Mouse (Mus musculus): ENCODE data around the gene Mboat7. TPM values are rescaled to one million over a fixed set of nuclear protein-coding genes. Genes with fewer than 3 reads are reported as not detected.
"Not testable (repeated sequence)": the region's sequence is repeated elsewhere in the genome, so short reads cannot be mapped to it uniquely, and the experiment has no call there.

Mboat7 gene
- polyA plus RNA-seq, 1 experiment from 2014 or later, result 59.4 TPM

DNA sequence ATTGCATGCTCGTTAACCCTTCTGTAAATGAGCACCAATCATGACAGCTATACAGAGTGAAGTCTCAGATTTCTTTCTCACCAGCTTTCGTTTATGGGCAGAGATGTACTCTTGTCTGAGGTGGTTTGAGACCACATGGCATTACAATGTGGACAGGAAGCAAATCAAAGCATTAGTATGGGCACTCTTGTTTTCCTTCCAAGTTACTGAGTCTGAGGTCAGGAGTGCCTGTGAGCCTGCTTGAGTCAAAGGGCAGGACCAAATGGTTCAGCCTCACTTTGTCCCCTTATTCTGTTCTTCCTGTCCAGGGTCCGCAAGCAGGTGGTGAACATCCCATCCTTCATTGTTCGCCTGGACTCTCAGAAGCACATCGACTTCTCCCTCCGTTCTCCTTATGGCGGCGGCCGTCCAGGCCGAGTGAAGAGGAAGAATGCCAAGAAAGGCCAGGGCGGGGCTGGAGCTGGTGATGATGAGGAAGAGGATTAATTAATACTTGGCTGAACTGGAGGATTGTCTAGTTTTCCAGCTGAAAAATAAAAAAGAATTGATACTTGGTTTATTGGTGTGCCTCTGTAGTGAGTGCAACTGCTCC lies 13.1 kb upstream of the Mboat7 start:
- H3K4me2 ChIP-seq, result peak overlapping the region; percentile 94
- H3K4me3 ChIP-seq (replicated peaks), result peak overlapping the region; percentile 81
- H3K27ac ChIP-seq, result 0 out of 2 replicates have a peak overlapping the region, but pooled peaks have one; percentile 35
- H3K9ac ChIP-seq (replicated peaks), result peak overlapping the region; percentile 94; the same call in 1 of the 2 replicates
- WGBS, result 64% methylated on average over 11 of the region's 11 CpGs
- no peaks in the 10 kb centered on the region for H3K9me3 ChIP-seq
- no peaks in the 10 kb centered on the region for H3K27me3 ChIP-seq
- H3K4me1 ChIP-seq (replicated peaks), result peaks cover 13% of the 10 kb centered on the region
- no peak for ATAC-seq (ENCODE audit: insufficient number of reproducible peaks, insufficient read depth, low FRiP score, low TSS enrichment, low read depth)
- peaks cover 43% of the 10 kb centered on the region for H3K36me3 ChIP-seq

DNA sequence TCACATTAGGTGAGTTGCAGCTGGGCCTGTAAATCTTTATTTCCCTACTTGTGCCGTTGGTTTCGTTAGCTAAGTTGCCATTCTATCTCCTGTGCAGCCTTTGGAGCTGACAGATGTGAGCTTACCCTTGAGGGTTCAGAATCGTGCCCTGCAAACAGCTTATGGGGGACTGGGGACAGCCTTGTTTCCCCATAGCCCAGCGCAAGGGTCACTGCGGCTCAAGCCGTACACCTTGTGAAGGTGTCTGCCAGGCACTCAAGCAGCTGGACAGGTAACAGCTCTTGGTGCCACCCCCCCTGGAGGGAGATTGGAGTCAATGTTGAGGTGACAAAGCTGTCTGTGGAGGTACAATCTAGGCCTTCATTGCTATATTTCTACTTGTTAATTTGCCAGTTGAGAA lies 12.6 kb upstream of the Mboat7 start:
- peak overlapping the region; percentile 81 for H3K4me3 ChIP-seq (replicated peaks)
- H3K4me1 ChIP-seq (replicated peaks), result peaks cover 13% of the 10 kb centered on the region
- H3K27ac ChIP-seq, result 0 out of 2 replicates have a peak overlapping the region, but pooled peaks have one; percentile 35
- no peaks in the 10 kb centered on the region for H3K27me3 ChIP-seq
- H3K4me2 ChIP-seq, result peak overlapping the region; percentile 94
- H3K36me3 ChIP-seq, result peaks cover 49% of the 10 kb centered on the region
- peak overlapping the region; percentile 94 for H3K9ac ChIP-seq (replicated peaks)
- ATAC-seq (ENCODE audit: insufficient number of reproducible peaks, insufficient read depth, low FRiP score, low TSS enrichment, low read depth), result no peak
- WGBS, result 33% methylated on average over 6 of the region's 6 CpGs
- H3K9me3 ChIP-seq, result no peaks in the 10 kb centered on the region

- 5% methylated on average over 7 of the region's 7 CpGs for WGBS
- Histone ChIP-seq H3K27ac (peak overlapping the region; percentile 60; the same call in 1 of the 2 replicates), H3K9ac (replicated peaks) (peak overlapping the region; percentile 94), H3K4me1 (replicated peaks) (peaks cover 13% of the 10 kb centered on the region), H3K4me3 (replicated peaks) (peak overlapping the region; percentile 81), H3K36me3 (peaks cover 53% of the 10 kb centered on the region), H3K4me2 (peak overlapping the region; percentile 94)
- not testable (repeated sequence) for ATAC-seq (ENCODE audit: insufficient number of reproducible peaks, insufficient read depth, low FRiP score, low TSS enrichment, low read depth); H3K9me3 ChIP-seq; H3K27me3 ChIP-seq
These were observed 12.1 kb upstream of the Mboat7 start for GRCm38 (mm10) chr7:3705461-3705860.

DNA sequence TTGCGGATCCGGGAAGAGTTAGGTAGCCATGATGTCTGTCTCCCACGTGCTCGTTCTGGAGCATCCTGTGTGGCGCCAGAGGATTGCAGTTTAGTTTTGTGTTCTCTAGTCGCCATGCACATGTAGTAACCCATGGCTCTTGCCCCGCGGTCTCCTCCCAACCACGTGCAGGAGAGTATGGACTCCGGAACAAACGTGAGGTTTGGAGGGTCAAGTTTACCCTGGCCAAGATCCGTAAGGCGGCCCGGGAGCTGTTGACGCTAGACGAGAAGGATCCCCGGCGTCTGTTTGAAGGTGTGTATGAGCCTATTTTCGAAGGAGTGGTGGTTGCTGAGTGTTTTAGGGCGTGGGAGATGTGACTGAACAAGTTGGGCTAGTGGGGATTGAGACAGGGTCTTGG lies 11.2 kb upstream of the Mboat7 start:
- Histone ChIP-seq H3K9ac (replicated peaks) (peak overlapping the region; percentile 94), H3K27me3 (no peaks in the 10 kb centered on the region), H3K27ac (peak overlapping the region; percentile 93), H3K4me2 (peak overlapping the region; percentile 94), H3K4me3 (replicated peaks) (peak overlapping the region; percentile 81), H3K4me1 (replicated peaks) (peaks cover 13% of the 10 kb centered on the region), H3K36me3 (peaks cover 63% of the 10 kb centered on the region), H3K9me3 (no peaks in the 10 kb centered on the region)
- no peak for ATAC-seq (ENCODE audit: insufficient number of reproducible peaks, insufficient read depth, low FRiP score, low TSS enrichment, low read depth)
- under 1% methylated on average over 20 of the region's 20 CpGs for WGBS

GRCm38 (mm10) chr7:3703879-3704441 lies 10.6 kb upstream of the Mboat7 start, which contains the start of gene Rps9:
Gene Rps9 (plus strand): TSS chr7:3703993.
- ATAC-seq (ENCODE audit: insufficient number of reproducible peaks, insufficient read depth, low FRiP score, low TSS enrichment, low read depth), result peak; percentile 91
- Histone ChIP-seq H3K9ac (replicated peaks) (peak within 1 kb of the TSS; percentile 94), H3K4me3 (replicated peaks) (peak within 1 kb of the TSS; percentile 81), H3K9me3 (no peaks in the 10 kb centered on the region), H3K4me2 (peak within 1 kb of the TSS; percentile 94), H3K27ac (peak within 1 kb of the TSS; percentile 93), H3K27me3 (no peaks in the 10 kb centered on the region), H3K36me3 (peaks cover 68% of the 10 kb centered on the region), H3K4me1 (replicated peaks) (peaks cover 13% of the 10 kb centered on the region)
- WGBS, result under 1% methylated on average over 42 of the region's 42 CpGs

- Histone ChIP-seq H3K4me1 (replicated peaks) (peaks cover 13% of the 10 kb centered on the region), H3K27me3 (no peaks in the 10 kb centered on the region), H3K9me3 (no peaks in the 10 kb centered on the region), H3K4me3 (replicated peaks) (peak overlapping the region; percentile 81), H3K4me2 (peak overlapping the region; percentile 53), H3K9ac (replicated peaks) (peak overlapping the region; percentile 52), H3K36me3 (peaks cover 74% of the 10 kb centered on the region), H3K27ac (peak overlapping the region; percentile 93)
- WGBS, result 18% methylated on average over 6 of the region's 6 CpGs
- ATAC-seq (ENCODE audit: insufficient number of reproducible peaks, insufficient read depth, low FRiP score, low TSS enrichment, low read depth), result peak; percentile 38
These were observed 10.0 kb upstream of the Mboat7 start for GRCm38 (mm10) chr7:3703148-3703878.

DNA sequence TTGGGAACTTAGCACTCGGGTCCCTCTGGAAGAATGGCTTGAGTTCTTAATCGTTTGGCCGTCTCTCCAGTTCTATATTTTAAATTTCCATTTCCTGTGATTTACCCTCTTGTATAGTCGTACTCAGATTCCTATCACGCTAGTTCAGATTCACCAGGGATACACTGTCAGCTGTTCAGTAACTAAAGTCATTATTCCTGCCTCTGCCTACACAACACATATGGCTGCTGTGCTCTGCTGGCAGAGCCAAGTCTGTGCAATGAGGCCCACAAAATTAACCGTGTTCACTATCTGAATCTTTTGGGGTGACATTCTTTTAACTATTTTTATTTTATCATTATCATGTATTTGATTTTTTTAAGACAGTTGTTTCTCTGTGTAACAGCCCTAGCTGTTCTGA lies 5.1 kb upstream of the Mboat7 start:
- H3K27ac ChIP-seq, result no peak overlapping the region
- no peak overlapping the region for H3K4me2 ChIP-seq
- H3K9me3 ChIP-seq, result no peaks in the 10 kb centered on the region
- ATAC-seq (ENCODE audit: insufficient number of reproducible peaks, insufficient read depth, low FRiP score, low TSS enrichment, low read depth), result no peak
- no peaks in the 10 kb centered on the region for H3K27me3 ChIP-seq
- H3K4me1 ChIP-seq (replicated peaks), result peaks cover 9% of the 10 kb centered on the region
- H3K36me3 ChIP-seq, result peaks cover 66% of the 10 kb centered on the region
- H3K4me3 ChIP-seq (replicated peaks), result no peak overlapping the region
- WGBS, result 94% methylated on average over 6 of the region's 6 CpGs
- no peak overlapping the region for H3K9ac ChIP-seq (replicated peaks)

DNA sequence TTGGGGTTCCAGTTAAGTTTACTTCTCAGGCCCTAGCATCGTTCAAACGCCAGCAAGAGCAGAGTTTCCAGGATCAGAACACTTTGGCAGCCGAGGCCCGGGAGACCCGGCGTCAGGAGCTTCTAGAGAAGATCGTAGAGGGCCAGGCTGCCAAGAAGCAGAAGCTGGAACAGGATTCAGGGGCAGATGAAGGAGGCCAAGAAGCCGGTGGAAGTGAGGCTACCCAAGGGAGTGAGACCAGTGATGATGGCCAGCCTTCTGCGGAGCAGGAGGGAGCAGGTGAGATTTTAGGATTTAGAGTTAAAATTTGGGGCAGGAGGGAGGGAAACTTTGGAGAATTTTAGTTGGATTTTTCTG lies 1.6 kb upstream of the Mboat7 start:
- 2% methylated on average over 9 of the region's 9 CpGs for WGBS
- Histone ChIP-seq H3K36me3 (peaks cover 54% of the 10 kb centered on the region), H3K27ac (peak overlapping the region; percentile 98)

DNA sequence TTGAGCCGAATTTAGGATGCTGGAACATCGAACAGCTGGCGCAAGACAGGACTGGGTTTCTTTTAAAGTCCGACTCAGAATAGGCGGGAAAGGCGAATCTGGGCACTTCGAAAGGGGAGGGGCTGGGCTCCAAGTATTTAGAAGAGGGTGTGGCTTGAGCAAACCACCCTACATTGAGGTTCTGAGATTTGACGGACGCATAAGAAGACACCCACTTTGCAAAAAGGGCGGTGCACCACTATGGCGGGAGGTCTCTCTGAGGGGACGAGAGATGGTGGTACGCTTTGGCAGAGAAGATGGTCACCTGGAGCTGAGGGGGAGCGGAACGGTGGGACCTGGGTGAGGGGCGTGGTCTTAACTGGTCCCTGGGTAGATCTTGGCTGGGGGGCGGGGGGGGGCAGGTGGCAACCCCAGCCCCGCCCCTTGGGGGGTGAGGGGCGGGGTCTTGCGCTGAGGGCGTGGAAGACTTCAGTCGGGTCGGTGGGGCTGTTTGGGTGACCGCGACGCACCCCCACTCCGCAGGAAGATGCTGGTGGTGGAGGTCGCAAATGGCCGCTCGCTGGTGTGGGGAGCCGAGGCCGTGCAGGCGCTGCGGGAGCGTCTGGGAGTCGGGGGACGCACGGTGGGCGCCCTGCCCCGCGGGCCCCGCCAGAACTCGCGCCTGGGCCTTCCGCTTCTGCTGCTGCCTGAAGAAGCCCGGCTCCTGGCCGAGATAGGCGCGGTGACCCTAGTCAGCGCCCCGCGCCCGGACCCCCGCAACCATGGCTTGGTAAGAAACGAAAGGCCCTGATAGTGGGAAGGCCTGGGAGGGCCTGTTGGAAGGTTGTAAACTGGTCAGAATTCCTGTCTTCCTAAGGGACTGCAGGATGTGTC lies 989 bp upstream of the Mboat7 start:
- Histone ChIP-seq H3K4me1 (replicated peaks) (peaks cover 21% of the 10 kb centered on the region), H3K9me3 (no peaks in the 10 kb centered on the region), H3K27ac (peak overlapping the region; percentile 98), H3K36me3 (peaks cover 53% of the 10 kb centered on the region), H3K4me2 (peak overlapping the region; percentile 81), H3K27me3 (no peaks in the 10 kb centered on the region), H3K9ac (replicated peaks) (peak overlapping the region; percentile 89), H3K4me3 (replicated peaks) (peak overlapping the region; percentile 71)
- ATAC-seq (ENCODE audit: insufficient number of reproducible peaks, insufficient read depth, low FRiP score, low TSS enrichment, low read depth), result peak; percentile 60
- under 1% methylated on average over 55 of the region's 55 CpGs for WGBS

More for the DNA sequence above, 1.6 kb upstream of the Mboat7 start:
- peaks cover 21% of the 10 kb centered on the region for H3K4me1 ChIP-seq (replicated peaks)
- ATAC-seq (ENCODE audit: insufficient number of reproducible peaks, insufficient read depth, low FRiP score, low TSS enrichment, low read depth); H3K9me3 ChIP-seq; H3K27me3 ChIP-seq: not testable (repeated sequence)
- peak overlapping the region; percentile 89 for H3K9ac ChIP-seq (replicated peaks)
- H3K4me3 ChIP-seq (replicated peaks), result peak overlapping the region; percentile 71
- peak overlapping the region; percentile 81 for H3K4me2 ChIP-seq

DNA sequence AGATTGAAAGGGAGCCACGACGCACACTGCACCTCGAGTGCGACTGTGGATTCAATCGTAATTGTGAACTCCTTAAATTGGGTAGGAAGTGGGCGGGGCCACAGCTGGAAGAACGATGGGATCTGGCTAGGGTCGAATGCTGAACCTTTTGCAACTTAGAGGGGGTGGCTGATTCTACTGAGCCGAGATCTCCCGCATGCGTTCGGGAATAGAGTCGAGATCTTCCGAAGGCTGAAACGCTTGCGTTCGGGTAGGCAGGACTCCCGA lies 419 bp upstream of the Mboat7 start:
- peaks cover 47% of the 10 kb centered on the region for H3K36me3 ChIP-seq
- under 1% methylated on average over 18 of the region's 18 CpGs for WGBS

More for the DNA sequence above, 419 bp upstream of the Mboat7 start:
- no peaks in the 10 kb centered on the region for H3K9me3 ChIP-seq
- no peak for ATAC-seq (ENCODE audit: insufficient number of reproducible peaks, insufficient read depth, low FRiP score, low TSS enrichment, low read depth)
- peak overlapping the region; percentile 71 for H3K4me3 ChIP-seq (replicated peaks)
- H3K9ac ChIP-seq (replicated peaks), result peak overlapping the region; percentile 89
- H3K27me3 ChIP-seq, result no peaks in the 10 kb centered on the region
- H3K4me2 ChIP-seq, result peak overlapping the region; percentile 81
- peaks cover 21% of the 10 kb centered on the region for H3K4me1 ChIP-seq (replicated peaks)
- H3K27ac ChIP-seq, result peak overlapping the region; percentile 98

All from limb, embryonic 12.5 days (tissue).